Mouse (Mus musculus): ENCODE results near the gene Smyd3.

Smyd3 gene

GRCm38 (mm10) chr1:179055760-179056159, 462.1 kb downstream of the Smyd3 start:
- DNase-seq, result no peak

DNA sequence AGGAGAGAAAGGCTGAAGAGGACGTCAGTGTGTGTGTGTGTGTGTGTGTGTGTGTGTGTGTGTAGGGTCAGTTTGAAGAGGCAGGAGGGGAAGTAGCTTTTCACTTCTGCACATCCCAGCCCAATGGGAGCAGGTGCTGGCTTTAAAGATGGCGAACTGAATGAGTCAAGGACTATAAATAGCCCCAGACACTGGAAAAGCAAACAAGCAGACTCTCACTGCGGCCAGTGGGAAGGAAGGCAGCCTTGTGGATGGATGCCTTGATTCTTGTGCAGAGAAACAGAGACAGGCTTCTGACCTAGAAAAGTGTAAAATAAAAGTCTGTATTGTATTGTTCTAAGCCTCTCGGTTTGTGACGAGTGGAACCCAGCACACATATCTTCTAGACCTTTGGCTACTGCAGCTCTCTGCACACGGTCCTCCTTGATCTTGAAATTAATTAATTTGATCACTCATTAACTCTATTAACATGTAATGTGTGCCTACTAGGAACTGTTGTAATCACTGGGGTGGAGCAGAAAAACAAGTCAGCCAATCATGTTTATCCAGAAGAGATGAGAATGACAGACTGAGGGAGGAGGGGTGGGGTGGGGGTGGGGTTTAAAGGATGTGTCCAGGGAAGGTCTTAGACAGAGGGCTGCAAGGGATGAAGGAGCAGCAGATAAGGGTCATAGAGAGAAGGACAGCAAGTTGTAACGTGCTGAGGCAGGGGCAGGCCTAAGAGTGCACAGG, 463.3 kb downstream of the Smyd3 start:
- DNase-seq, result no peak

GRCm38 (mm10) chr1:179052545-179053180, 465.2 kb downstream of the Smyd3 start:
- DNase-seq, result no peak

GRCm38 (mm10) chr1:179047931-179048596, 469.8 kb downstream of the Smyd3 start:
- no peak for DNase-seq

DNA sequence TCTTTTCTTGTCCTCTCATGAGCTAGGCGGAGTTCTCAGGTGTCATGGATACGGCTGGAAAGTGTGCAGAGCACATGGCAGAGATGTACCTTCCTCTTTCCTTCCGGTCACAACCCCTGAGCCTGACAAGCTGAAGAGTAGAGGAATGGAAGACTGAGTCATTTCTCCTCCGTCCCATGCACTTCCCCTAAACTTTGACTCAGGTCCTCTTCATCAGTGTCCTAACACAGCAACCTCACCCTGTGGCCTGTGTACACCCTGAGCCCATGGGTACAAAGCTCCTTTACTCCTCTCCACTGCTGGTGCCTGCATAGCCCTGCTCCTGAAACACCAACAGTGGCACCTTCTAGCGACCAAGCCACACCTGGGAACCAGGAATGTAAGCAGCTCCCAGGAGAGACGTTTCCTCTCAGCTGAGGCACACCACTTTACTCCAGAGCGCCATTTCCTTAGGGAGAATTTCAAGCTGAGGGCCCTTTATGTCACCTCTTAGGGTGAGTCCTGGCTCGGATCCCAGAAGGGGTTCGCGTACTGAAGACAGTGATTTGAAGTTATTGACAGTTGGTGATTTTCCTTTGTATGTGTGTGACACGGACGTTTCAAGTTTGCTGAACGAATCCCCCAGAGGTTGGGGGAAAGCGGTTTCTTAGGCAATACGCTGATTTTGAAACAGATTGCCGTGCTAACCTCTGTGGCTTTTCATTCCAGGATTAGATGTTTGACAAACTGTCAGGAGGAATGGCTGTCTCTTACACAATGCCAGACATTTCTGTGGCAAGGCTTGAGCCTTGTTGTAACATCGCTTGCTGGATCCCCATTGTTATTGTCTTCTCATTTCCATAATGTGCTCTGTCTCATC, 471.8 kb downstream of the Smyd3 start:
- DNase-seq, result no peak

- no peak for DNase-seq
These were observed 473.7 kb downstream of the Smyd3 start for GRCm38 (mm10) chr1:179044165-179044564.

DNA sequence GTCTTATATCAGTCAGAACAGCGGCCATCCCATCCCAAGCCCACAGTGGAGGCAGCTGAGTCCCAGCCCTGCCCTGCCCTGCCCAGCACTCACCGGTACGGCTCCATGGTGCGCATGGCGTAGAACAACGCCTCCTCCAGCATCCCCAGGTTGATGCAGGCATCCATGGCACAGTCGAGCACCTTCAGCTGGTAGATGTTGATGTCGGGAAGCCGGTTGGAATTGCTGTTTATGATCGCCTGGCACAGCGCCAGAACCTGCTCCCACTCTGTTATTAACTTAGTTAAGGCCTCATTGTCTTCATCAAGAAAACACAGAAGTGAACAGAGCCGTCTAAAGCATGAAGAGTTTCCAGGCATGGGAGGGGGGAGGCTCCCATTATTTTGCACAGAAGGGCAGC, 474.2 kb downstream of the Smyd3 start:
- DNase-seq, result peak; percentile 36

DNA sequence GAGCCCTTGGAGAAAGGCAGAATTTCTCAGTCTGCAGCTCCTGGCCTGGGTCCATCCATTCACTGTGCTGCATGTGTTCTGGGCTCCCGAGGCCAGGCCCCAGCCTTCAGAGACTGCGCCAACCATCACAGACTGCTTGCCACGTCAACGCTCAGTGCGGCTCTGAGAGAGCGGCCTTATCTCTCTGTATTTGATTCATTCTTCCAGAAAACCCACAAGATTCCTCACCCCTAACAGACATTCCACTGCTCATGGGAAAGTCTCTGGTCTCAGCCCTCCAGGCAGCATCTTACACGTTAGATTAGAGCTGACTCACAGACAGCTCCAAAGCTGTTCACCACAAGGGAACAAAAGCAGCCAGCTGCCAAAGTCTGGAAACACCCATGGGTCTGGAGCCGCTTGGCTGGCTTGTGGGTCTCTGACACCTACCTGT, 475.9 kb downstream of the Smyd3 start:
- peak; percentile 49 for DNase-seq

- DNase-seq, result no peak
These were observed 476.5 kb downstream of the Smyd3 start for GRCm38 (mm10) chr1:179041231-179041904.

DNA sequence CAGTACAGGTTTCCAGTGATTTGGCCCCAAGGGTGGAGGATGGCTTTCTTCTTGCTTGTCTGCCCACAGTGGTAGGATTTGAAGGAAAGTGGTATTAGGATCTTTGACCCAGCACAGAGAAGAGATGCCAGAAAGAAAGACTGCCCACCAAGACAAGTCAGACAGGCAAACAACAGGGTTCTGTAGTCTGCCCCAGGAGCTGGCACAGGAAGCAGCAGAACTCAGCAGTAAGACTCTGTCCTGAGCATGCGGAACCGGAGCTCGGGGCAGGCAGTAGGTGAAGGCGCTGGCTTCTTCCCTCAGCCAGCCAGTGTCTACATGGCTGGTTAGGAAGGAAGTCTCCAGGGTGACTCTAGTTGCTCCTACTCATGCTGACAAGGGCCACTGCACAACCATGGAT, 479.0 kb downstream of the Smyd3 start:
- DNase-seq, result no peak

DNA sequence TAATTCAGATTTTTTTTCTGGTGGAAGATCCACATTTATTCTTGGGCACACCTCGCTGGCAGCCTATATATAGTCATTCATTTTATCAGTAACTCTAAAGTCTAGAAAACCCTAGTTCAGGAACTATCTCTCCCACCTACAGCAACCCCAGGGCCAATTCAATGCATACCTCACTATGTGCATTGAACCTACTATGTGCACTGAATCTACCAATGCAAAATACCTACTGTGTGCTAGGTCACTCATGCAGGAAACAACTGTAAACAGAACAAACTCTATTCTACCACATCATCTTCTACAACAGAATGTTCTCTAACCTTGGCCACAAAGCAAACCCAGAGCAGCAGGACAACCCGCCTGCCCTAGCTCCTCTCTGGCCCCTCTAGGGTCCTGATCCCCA, 484.9 kb downstream of the Smyd3 start:
- no peak for DNase-seq

- DNase-seq, result no peak
These were observed 486.3 kb downstream of the Smyd3 start for GRCm38 (mm10) chr1:179031581-179031980.

- no peak for DNase-seq
These were observed 491.2 kb downstream of the Smyd3 start for GRCm38 (mm10) chr1:179026614-179027013.

- no peak for DNase-seq
These were observed 492.7 kb downstream of the Smyd3 start for GRCm38 (mm10) chr1:179025169-179025568.

DNA sequence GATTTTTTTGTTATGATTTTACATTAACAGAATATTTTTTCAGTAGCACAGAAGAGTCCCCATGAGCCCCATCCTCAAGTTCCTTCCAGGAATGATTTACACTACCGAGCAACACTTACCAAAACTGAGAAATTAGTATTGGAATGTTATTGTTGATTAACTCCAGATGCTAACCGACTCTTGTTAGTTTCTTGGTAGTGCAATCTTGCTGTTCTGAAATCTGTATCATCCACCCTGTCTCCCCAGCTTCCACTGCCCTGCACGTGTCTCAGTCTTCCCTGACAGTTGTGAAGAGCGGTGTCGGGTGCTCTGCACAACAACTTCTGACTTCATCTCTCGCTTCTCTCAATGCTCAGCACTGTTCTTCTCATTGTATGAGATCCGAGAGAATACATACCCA, 494.4 kb downstream of the Smyd3 start:
- DNase-seq, result no peak

- DNase-seq, result no peak
These were observed 500.4 kb downstream of the Smyd3 start for GRCm38 (mm10) chr1:179017428-179017827.

DNA sequence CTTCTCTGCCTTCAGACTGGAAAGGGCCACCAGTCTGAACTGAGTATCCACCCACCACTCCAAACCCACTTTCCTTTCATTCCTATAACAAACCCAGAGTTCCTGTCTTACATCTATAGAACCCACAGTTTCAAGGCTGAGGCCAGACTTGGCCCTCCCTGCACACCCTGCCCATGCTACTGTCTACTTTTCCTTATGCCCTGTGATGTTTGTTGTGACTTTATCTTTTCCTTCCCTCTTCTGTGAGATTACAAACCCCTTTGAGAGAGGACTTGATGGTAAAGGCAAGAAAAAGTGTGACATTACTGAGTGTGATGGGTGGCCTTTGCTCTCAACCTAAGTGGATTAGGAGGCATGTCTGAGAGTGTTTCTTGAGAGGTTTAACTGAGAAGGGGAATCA, 504.8 kb downstream of the Smyd3 start:
- no peak for DNase-seq

- DNase-seq, result peak; percentile 60
These were observed 505.6 kb downstream of the Smyd3 start for GRCm38 (mm10) chr1:179012273-179012672.

DNA sequence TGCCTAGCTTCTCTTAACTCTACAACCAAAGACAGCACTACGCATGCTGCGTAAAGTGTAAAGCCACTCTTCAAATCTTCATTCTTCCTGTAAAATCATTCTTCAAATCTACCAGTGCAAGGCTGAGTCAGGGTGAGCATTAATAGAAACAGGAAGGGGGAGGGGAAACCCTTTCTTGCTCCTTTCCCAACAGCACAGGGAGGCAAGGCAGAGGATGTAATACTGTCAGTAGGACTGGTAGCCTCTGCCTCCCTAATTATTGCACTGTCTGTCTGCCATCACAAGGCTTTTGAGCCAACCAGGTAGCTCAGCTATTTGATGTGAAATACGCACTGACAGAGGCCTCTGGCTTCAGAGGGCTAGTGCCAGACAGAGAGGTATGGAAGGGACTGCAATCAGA, 507.1 kb downstream of the Smyd3 start:
- no peak for DNase-seq

DNA sequence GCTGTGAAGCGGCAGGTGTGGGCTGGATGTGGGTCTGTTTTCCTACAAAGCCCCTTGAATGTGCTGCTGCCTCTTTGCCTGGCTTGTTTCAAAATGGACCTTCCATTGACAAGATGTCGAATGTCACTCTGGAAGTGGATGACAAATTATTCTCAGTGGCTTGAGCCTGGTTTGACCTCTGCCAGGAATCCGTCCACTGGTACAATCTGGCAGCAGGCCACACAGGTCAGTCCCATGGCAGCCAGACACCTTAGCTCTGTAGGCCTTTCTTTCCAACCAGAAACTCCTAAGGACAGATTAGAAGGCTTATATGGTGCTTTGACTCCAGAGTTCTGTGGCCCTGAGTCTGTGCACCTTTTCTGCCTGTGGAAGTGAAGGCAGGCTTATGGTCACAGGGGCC, 507.9 kb downstream of the Smyd3 start:
- DNase-seq, result no peak

DNA sequence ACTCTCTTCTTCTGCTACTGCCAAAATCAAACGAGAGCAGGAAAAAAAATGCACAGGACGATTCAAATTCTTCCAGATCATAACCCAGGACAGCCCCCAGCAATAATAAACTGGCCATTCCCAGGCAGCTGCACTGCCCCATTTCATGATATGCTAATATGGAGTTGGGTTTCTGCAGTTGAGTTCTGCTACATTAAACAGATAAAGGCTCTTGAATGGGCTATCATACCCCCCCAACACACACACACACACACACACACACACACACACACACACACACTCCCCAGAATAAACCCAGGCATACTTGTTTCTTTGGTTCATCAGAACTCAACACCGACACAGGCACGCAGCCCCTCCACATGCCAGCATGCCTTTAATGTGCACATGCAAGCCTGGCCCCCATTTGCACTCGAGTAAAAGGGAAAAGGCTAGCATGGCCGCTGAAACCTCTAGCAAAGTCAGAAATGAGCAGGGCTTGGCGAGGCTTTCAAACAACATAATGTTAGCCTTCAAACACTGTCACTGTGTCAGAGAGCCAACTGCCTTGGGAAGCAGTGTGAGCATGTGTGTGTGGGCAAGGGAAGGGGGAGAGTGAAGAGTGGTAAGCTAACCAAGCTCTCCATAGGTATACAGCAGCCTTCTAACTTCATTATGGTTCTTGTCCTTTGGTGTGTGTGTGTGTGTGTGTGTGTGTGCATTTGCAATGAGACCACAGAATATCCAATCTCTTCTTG, 513.5 kb downstream of the Smyd3 start:
- DNase-seq, result peak; percentile 12
